Mouse (Mus musculus) midbrain, embryonic 11.5 days (tissue): Measurements from ENCODE around the gene Piezo1. TPM values are rescaled to one million over a fixed set of nuclear protein-coding genes. Genes with fewer than 3 reads are reported as not detected.

Experiments used
- ATAC-seq: fragments of 200-750 bp; cut with Nextera tagmentation; 2 replicates; pipeline ENCODE4 v1.8.0; 2017; ENCODE audit warnings: moderate TSS enrichment, moderate library complexity; ENCODE audit not compliant: low FRiP score
- DNase-seq: peaks from one replicate; pipeline ENCODE4 v3.0.0; 2015; ENCODE audit warnings: low spot score; ENCODE audit errors: missing footprints
- H3K27ac ChIP-seq: fragments of 300-500 bp; sonication (generic); 2 replicates; pipeline ENCODE4 v1.5.1; 2014; ENCODE audit warnings: low read depth, low read length
- H3K27me3 ChIP-seq: fragments of 300-500 bp; sonication (generic); 2 replicates; pipeline ENCODE4 v1.6.1; 2014; ENCODE audit warnings: mild to moderate bottlenecking, low read length, moderate library complexity, mixed read lengths; ENCODE audit not compliant: control insufficient read depth, insufficient read depth
- H3K36me3 ChIP-seq: fragments of 300-500 bp; sonication (generic); 2 replicates; pipeline ENCODE4 v1.6.1; 2014; ENCODE audit warnings: mild to moderate bottlenecking, low read length, moderate library complexity, mixed read lengths; ENCODE audit not compliant: control insufficient read depth, insufficient read depth
- H3K4me1 ChIP-seq: fragments of 300-500 bp; sonication (generic); 2 replicates; pipeline ENCODE4 v1.6.1; 2014; ENCODE audit warnings: low read length; ENCODE audit not compliant: control insufficient read depth, insufficient read depth
- H3K4me2 ChIP-seq: fragments of 300-500 bp; sonication (generic); 2 replicates; pipeline ENCODE4 v1.6.1; 2014; ENCODE audit warnings: mild to moderate bottlenecking, moderate library complexity
- H3K4me3 ChIP-seq: fragments of 300-500 bp; sonication (generic); 2 replicates; pipeline ENCODE4 v1.5.1; 2014; ENCODE audit warnings: low read depth, low read length
- H3K9ac ChIP-seq: fragments of 300-500 bp; sonication (generic); 2 replicates; pipeline ENCODE4 v1.6.1; 2014; ENCODE audit warnings: low read length
- H3K9me3 ChIP-seq: fragments of 300-500 bp; sonication (generic); 2 replicates; pipeline ENCODE4 v1.6.1; 2016; ENCODE audit warnings: low read length; ENCODE audit not compliant: control insufficient read depth
- WGBS: fragments of 180-500 bp; shearing (Covaris S2); extraction: QIAGEN DNeasy Blood & Tissue Kit; methylation state at CpG from one replicate; pipeline ENCODE4 v1.1.7; 2014; 5-methylcytosine and 5-hydroxymethylcytosine counted together
- polyA plus RNA-seq: library from polyadenylated mRNA; unstranded; fragments of >200 nt; fragmentation: Nextera tagmentation; extraction: Ambion mirVana; gene quantifications from 2 replicates; pipeline ENCODE4 v1.2.1, GENCODE M21; 2014

Piezo1 gene
- polyA plus RNA-seq, 1 experiment from 2014 or later, result 4.3 TPM

- ATAC-seq (peak; percentile 77; the same call in 1 of the 2 replicates), DNase-seq (peak; percentile 89)
- H3K27ac ChIP-seq, result no peak within 1 kb of the TSS
- peak within 1 kb of the TSS; percentile 40; the same call in 1 of the 2 replicates for H3K9ac ChIP-seq
- WGBS, result 4% methylated on average over 56 of the region's 56 CpGs
- H3K36me3 ChIP-seq, result no peaks in the 10 kb centered on the region
- peaks cover 12% of the 10 kb centered on the region for H3K4me1 ChIP-seq
- H3K9me3 ChIP-seq, result no peaks in the 10 kb centered on the region
- H3K4me3 ChIP-seq, result peak within 1 kb of the TSS; percentile 23
- H3K27me3 ChIP-seq, result peaks cover 28% of the 10 kb centered on the region
- H3K4me2 ChIP-seq, result peak within 1 kb of the TSS; percentile 57
Measured at GRCm38 (mm10) chr8:122460524-122461472, 90.3 kb downstream of the Piezo1 start, which contains the start of gene Snai3. Gene Snai3 (minus strand): TSS chr8:122460733.

- no peak overlapping the region for H3K27ac ChIP-seq
- ATAC-seq (no peak), DNase-seq (no peak)
- no peaks in the 10 kb centered on the region for H3K9me3 ChIP-seq
- peaks cover 28% of the 10 kb centered on the region for H3K27me3 ChIP-seq
- H3K36me3 ChIP-seq, result no peaks in the 10 kb centered on the region
- no peak overlapping the region for H3K9ac ChIP-seq
- WGBS, result 30% methylated on average over 7 of the region's 7 CpGs
- H3K4me2 ChIP-seq, result peak overlapping the region; percentile 57
- peak overlapping the region; percentile 23; the same call in 1 of the 2 replicates for H3K4me3 ChIP-seq
- peaks cover 12% of the 10 kb centered on the region for H3K4me1 ChIP-seq
Measured at GRCm38 (mm10) chr8:122459990-122460389, 91.1 kb downstream of the Piezo1 start.

- H3K4me3 ChIP-seq, result no peak overlapping the region
- H3K4me1 ChIP-seq, result peaks cover 12% of the 10 kb centered on the region
- H3K27me3 ChIP-seq, result peaks cover 28% of the 10 kb centered on the region
- H3K9me3 ChIP-seq, result no peaks in the 10 kb centered on the region
- DNase-seq (no peak), ATAC-seq (no peak)
- H3K4me2 ChIP-seq, result no peak overlapping the region
- H3K9ac ChIP-seq, result no peak overlapping the region
- no peak overlapping the region for H3K27ac ChIP-seq
- H3K36me3 ChIP-seq, result no peaks in the 10 kb centered on the region
- WGBS, result 55% methylated on average over 6 of the region's 6 CpGs
Measured at GRCm38 (mm10) chr8:122459218-122459900, 91.8 kb downstream of the Piezo1 start.

- WGBS, result 79% methylated on average over 11 of the region's 11 CpGs
- Histone ChIP-seq H3K36me3 (no peaks in the 10 kb centered on the region), H3K9me3 (no peaks in the 10 kb centered on the region), H3K4me3 (no peak overlapping the region), H3K27ac (no peak overlapping the region), H3K4me2 (no peak overlapping the region), H3K4me1 (peaks cover 12% of the 10 kb centered on the region), H3K9ac (no peak overlapping the region), H3K27me3 (peaks cover 28% of the 10 kb centered on the region)
- DNase-seq (no peak), ATAC-seq (no peak)
Measured at GRCm38 (mm10) chr8:122457171-122457570, 94.0 kb downstream of the Piezo1 start.

- H3K27ac ChIP-seq, result no peak overlapping the region
- no peak for ATAC-seq
- DNase-seq, result no peak
- no peak overlapping the region for H3K4me2 ChIP-seq
- no peaks in the 10 kb centered on the region for H3K36me3 ChIP-seq
- no peaks in the 10 kb centered on the region for H3K9me3 ChIP-seq
- WGBS, result 88% methylated on average over 6 of the region's 6 CpGs
- H3K27me3 ChIP-seq, result peaks cover 2% of the 10 kb centered on the region; the same call in 1 of the 2 replicates
- H3K4me1 ChIP-seq, result no peaks in the 10 kb centered on the region
- no peak overlapping the region for H3K4me3 ChIP-seq
- no peak overlapping the region for H3K9ac ChIP-seq
Measured at GRCm38 (mm10) chr8:122454409-122454808, 96.7 kb downstream of the Piezo1 start.

GRCm38 (mm10) chr8:122452154-122452553 lies 99.0 kb downstream of the Piezo1 start:
- H3K9ac ChIP-seq, result no peak overlapping the region
- DNase-seq (no peak), ATAC-seq (no peak)
- no peaks in the 10 kb centered on the region for H3K36me3 ChIP-seq
- H3K4me3 ChIP-seq, result no peak overlapping the region
- no peaks in the 10 kb centered on the region for H3K9me3 ChIP-seq
- H3K4me2 ChIP-seq, result no peak overlapping the region
- H3K27me3 ChIP-seq, result no peaks in the 10 kb centered on the region
- 91% methylated on average over 10 of the region's 10 CpGs for WGBS
- H3K4me1 ChIP-seq, result no peaks in the 10 kb centered on the region
- H3K27ac ChIP-seq, result no peak overlapping the region

GRCm38 (mm10) chr8:122451161-122451703 lies 99.9 kb downstream of the Piezo1 start:
- no peaks in the 10 kb centered on the region for H3K27me3 ChIP-seq
- no peak overlapping the region for H3K9ac ChIP-seq
- no peak overlapping the region for H3K4me2 ChIP-seq
- 82% methylated on average over 7 of the region's 7 CpGs for WGBS
- no peak overlapping the region for H3K4me3 ChIP-seq
- H3K4me1 ChIP-seq, result no peaks in the 10 kb centered on the region
- no peaks in the 10 kb centered on the region for H3K9me3 ChIP-seq
- ATAC-seq (no peak), DNase-seq (no peak)
- no peak overlapping the region for H3K27ac ChIP-seq
- H3K36me3 ChIP-seq, result no peaks in the 10 kb centered on the region

- no peaks in the 10 kb centered on the region for H3K9me3 ChIP-seq
- H3K4me2 ChIP-seq, result peak overlapping the region; percentile 0; the same call in 1 of the 2 replicates
- H3K4me1 ChIP-seq, result peaks cover 8% of the 10 kb centered on the region
- 59% methylated on average over 3 of the region's 3 CpGs for WGBS
- no peak overlapping the region for H3K4me3 ChIP-seq
- no peak for ATAC-seq
- no peak overlapping the region for H3K27ac ChIP-seq
- H3K9ac ChIP-seq, result no peak overlapping the region
- no peak for DNase-seq
- no peaks in the 10 kb centered on the region for H3K27me3 ChIP-seq
- H3K36me3 ChIP-seq, result no peaks in the 10 kb centered on the region
Measured at GRCm38 (mm10) chr8:122445203-122445602, 105.9 kb downstream of the Piezo1 start.
